Mouse (Mus musculus) liver, adult 2 months (tissue): ENCODE measurements at regions not wholly inside any gene's neighbourhood (a gene's known extent, or its start where the extent isn't known, plus 50 kb on each side); places are given as distances from the start of the nearest gene placed in this dataset.

ENCODE experiments used
- CTCF ChIP-seq: fragments of 200-500 bp; IDR thresholded peaks from 2 replicates; pipeline ENCODE4 v1.5.1; 2011; ENCODE audit warnings: low read depth, low read length, control low read depth
- POLR2A ChIP-seq: fragments of 200-500 bp; IDR thresholded peaks from 2 replicates; pipeline ENCODE4 v1.6.1; 2011; ENCODE audit warnings: low read length, control low read depth; ENCODE audit not compliant: insufficient read depth; ENCODE audit errors: extremely low read depth

DNA sequence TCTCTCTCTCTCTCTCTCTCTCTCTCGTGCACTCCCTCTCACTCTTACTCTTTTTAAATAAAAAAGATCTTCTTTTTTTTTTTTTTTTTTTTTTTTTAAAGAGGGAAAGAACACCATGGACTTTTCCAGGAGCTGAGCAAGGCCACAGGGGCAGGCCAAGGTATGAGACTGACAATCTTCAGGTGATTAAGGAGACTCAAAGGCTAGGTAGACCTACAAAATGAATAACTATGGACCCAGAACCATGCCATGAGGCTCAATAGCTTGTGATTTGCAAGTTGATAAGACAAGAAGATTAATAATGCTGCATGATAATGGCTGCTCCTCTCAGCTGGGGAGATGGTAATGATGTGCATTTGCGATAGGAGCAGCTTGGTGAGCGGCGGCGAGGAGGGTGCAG lies 414.9 kb downstream of the Tfec start:
- TF ChIP-seq CTCF: no peak
- TF ChIP-seq POLR2A: no peak
